Mouse (Mus musculus): ENCODE data around the gene Zfp131.

The Zfp131 gene

GRCm38 (mm10) chr13:119755141-119755547, 35.5 kb downstream of the Zfp131 start:
- peak; percentile 24 to 43 for DNase-seq (ENCODE audit: low spot score in 2 of 2)

GRCm38 (mm10) chr13:119754635-119755020, 36.1 kb downstream of the Zfp131 start:
- DNase-seq (ENCODE audit: low spot score in 2 of 2), result no peak

- peak; percentile 17 to 34 for DNase-seq (ENCODE audit: low spot score in 2 of 2)
These were observed 36.6 kb downstream of the Zfp131 start for GRCm38 (mm10) chr13:119753859-119754634.

GRCm38 (mm10) chr13:119746930-119747329, 43.8 kb downstream of the Zfp131 start:
- no peak for DNase-seq (ENCODE audit: low spot score in 2 of 2)

- no peak for DNase-seq (ENCODE audit: low spot score in 2 of 2)
These were observed 47.2 kb downstream of the Zfp131 start for GRCm38 (mm10) chr13:119743470-119743869.

- no peak for DNase-seq (ENCODE audit: low spot score in 2 of 2)
These were observed 47.8 kb downstream of the Zfp131 start for GRCm38 (mm10) chr13:119742711-119743415.

- no peak for DNase-seq (ENCODE audit: low spot score in 2 of 2)
These were observed 49.1 kb downstream of the Zfp131 start for GRCm38 (mm10) chr13:119741390-119742237.

GRCm38 (mm10) chr13:119731448-119731847, 59.2 kb downstream of the Zfp131 start:
- no peak for DNase-seq (ENCODE audit: low spot score in 2 of 2)

GRCm38 (mm10) chr13:119729406-119729805, 61.3 kb downstream of the Zfp131 start:
- DNase-seq (ENCODE audit: low spot score in 2 of 2), result no peak

GRCm38 (mm10) chr13:119727608-119728387, 62.9 kb downstream of the Zfp131 start:
- DNase-seq (ENCODE audit: low spot score in 2 of 2), result no peak

GRCm38 (mm10) chr13:119724541-119724940, 66.1 kb downstream of the Zfp131 start:
- no peak for DNase-seq (ENCODE audit: low spot score in 2 of 2)

- DNase-seq (ENCODE audit: low spot score in 2 of 2), result no peak
These were observed 67.3 kb downstream of the Zfp131 start for GRCm38 (mm10) chr13:119723368-119723767.

GRCm38 (mm10) chr13:119722447-119722846, 68.2 kb downstream of the Zfp131 start:
- no peak for DNase-seq (ENCODE audit: low spot score in 2 of 2)

GRCm38 (mm10) chr13:119716105-119716504, 74.6 kb downstream of the Zfp131 start:
- no peak for DNase-seq (ENCODE audit: low spot score in 2 of 2)

All from frontal cortex, postnatal 14 days (tissue).